Mouse (Mus musculus): ENCODE data around the gene Lrrc74b. TPM values are rescaled to one million over a fixed set of nuclear protein-coding genes. Genes with fewer than 3 reads are reported as not detected.

The Lrrc74b gene
- 0.62 and 1.1 TPM in 2 replicates for polyA plus RNA-seq (2014; fragmentation: Nextera tagmentation; extraction: Ambion mirVana)

DNA sequence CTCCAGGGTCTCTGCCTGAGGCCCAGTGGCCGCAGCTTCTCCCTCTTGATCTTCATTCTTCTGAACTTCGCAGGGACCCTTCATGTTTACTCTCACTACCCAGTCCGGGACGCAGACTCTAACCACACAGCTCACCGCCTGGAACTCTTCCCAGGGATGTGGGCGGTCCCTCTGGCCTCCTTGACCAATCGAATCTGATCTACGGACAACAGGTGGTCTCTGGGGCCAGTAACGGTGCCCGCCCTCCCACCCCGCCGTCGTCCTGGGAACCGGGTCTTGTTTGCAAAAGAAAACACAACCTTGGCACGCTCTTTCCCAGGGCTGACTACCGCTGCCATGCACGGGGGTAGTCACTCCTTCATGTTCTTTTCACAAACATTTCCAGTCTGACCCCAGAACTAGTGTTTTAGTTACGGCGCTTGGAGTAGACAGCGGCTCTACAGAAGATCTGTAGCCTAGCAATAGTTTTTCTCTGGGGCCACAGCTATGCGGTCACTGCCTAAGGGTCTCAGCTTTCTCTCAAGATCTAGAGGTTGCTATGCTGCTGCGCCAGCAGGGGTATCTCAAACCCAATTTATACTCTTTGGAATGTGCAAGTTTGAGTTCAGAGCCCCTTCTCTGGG is at the start of gene Lrrc74b:
Gene Lrrc74b (minus strand): TSS at position 120 of the 623 bp plus-strand sequence.
- peak within 1 kb of the TSS; percentile 29; the same call in 1 of the 2 replicates for H3K9ac ChIP-seq (ENCODE audit: low read length)
- H3K4me3 ChIP-seq (ENCODE audit: low read depth, low read length), result 0 out of 2 replicates have a peak within 1 kb of the TSS, but pooled peaks have one; percentile 10
- peak within 1 kb of the TSS; percentile 47 for H3K4me2 ChIP-seq (ENCODE audit: low read length)
- WGBS, result under 1% methylated on average over 22 of the region's 22 CpGs
- peak within 1 kb of the TSS; percentile 21; the same call in 1 of the 2 replicates for H3K27ac ChIP-seq (ENCODE audit: low read depth, low read length)
- peaks cover 12% of the 10 kb centered on the region; the same call in 1 of the 2 replicates for H3K4me1 ChIP-seq (ENCODE audit: control insufficient read depth, insufficient read depth, low read length)
- H3K27me3 ChIP-seq (replicated peaks; ENCODE audit: control insufficient read depth, insufficient read depth, low read length), result peaks cover 10% of the 10 kb centered on the region; the same call in 1 of the 2 replicates
- DNase-seq (ENCODE audit: low spot score) (peak; percentile 79), ATAC-seq (peak; percentile 78)
- no peaks in the 10 kb centered on the region for H3K36me3 ChIP-seq (ENCODE audit: control insufficient read depth, insufficient read depth, low read length)
- no peaks in the 10 kb centered on the region for H3K9me3 ChIP-seq (replicated peaks; ENCODE audit: control insufficient read depth, low read length)

DNA sequence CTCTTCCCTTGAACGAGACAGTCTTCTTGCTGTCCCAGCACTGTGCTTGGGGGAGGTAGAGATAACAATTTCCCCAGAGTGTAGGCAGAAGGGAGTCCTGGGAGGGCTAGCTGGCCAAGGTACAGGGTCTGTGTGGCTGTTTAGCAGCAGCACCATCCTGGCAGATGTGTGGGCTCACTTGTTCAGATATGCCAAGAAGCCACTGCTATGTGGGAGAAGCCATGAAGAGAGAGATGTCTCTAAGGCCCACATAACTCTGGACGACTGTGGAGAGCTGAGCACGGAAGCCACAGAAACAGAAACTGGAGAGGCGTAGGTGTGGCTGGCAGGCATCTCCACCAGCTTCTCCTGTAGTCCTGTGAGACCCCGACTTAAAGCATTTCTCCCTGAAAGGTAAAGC is 44.6 kb upstream of the Lrrc74b start:
- no peaks in the 10 kb centered on the region for H3K36me3 ChIP-seq (ENCODE audit: control insufficient read depth, insufficient read depth, low read length)
- H3K4me1 ChIP-seq (ENCODE audit: control insufficient read depth, insufficient read depth, low read length), result no peaks in the 10 kb centered on the region
- H3K27me3 ChIP-seq (replicated peaks; ENCODE audit: control insufficient read depth, insufficient read depth, low read length), result no peaks in the 10 kb centered on the region
- ATAC-seq, result no peak
- 81% methylated on average over 5 of the region's 5 CpGs for WGBS
- DNase-seq (ENCODE audit: low spot score), result no peak
- H3K9me3 ChIP-seq (replicated peaks; ENCODE audit: control insufficient read depth, low read length), result no peaks in the 10 kb centered on the region
- no peak overlapping the region for H3K27ac ChIP-seq (ENCODE audit: low read depth, low read length)
- no peak overlapping the region for H3K9ac ChIP-seq (ENCODE audit: low read length)
- H3K4me3 ChIP-seq (ENCODE audit: low read depth, low read length), result no peak overlapping the region
- H3K4me2 ChIP-seq (ENCODE audit: low read length), result no peak overlapping the region

DNA sequence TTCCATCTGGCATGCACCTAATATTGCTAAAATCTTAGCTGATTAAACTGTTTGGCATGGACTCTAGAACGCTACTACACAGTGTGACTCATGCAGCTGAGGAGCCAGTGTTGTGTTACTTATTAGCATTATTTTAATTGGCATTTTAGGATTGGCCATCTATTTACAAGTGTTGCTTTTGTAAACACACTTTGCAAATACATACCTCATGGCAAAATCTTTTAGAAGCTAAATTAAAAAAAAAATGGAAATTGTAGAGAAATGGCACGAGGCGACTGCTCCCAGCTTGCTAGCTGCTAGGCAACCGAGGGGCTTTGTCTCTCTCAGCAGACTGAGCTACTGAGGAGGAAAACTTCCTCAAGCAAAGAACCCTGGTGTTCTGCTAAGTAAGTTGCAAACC is 43.9 kb upstream of the Lrrc74b start:
- no peak overlapping the region for H3K27ac ChIP-seq (ENCODE audit: low read depth, low read length)
- WGBS, result 48% methylated on average over 4 of the region's 4 CpGs
- ATAC-seq, result no peak
- H3K4me1 ChIP-seq (ENCODE audit: control insufficient read depth, insufficient read depth, low read length), result no peaks in the 10 kb centered on the region
- no peak overlapping the region for H3K9ac ChIP-seq (ENCODE audit: low read length)
- H3K9me3 ChIP-seq (replicated peaks; ENCODE audit: control insufficient read depth, low read length), result no peaks in the 10 kb centered on the region
- H3K36me3 ChIP-seq (ENCODE audit: control insufficient read depth, insufficient read depth, low read length), result no peaks in the 10 kb centered on the region
- no peak overlapping the region for H3K4me3 ChIP-seq (ENCODE audit: low read depth, low read length)
- H3K27me3 ChIP-seq (replicated peaks; ENCODE audit: control insufficient read depth, insufficient read depth, low read length), result no peaks in the 10 kb centered on the region
- peak; percentile 35 for DNase-seq (ENCODE audit: low spot score)
- H3K4me2 ChIP-seq (ENCODE audit: low read length), result no peak overlapping the region

DNA sequence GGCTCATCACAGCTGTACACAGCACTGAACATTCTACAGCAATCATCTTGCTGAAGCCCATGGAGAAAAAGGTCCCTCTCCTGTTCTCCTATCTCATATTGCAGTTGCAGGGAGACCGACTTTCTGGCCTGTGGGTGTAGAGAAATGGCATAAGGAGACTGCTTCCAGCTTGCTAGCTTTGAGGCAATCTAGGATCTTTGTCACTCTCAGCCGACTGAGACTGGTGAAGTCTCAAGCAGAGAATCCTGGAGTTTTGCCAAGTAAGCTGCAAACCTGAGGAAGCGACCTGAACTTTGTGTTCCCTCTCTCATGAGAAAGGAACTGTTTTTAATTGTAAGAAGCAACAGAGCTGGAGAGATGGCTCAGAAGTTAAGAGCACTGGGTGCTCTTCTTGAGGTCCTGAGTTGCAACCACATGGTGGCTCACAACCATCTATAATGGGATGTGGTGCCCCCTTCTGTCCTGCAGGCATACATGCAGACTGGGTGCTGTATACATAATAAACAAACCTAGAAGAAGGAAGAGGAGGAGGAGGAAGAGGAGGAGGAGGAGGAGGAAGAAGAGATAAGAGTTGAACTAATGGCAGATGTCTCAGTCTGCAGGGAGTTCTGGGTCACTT is 40.0 kb upstream of the Lrrc74b start:
- no peaks in the 10 kb centered on the region for H3K9me3 ChIP-seq (replicated peaks; ENCODE audit: control insufficient read depth, low read length)
- ATAC-seq (no peak), DNase-seq (ENCODE audit: low spot score) (no peak)
- no peak overlapping the region for H3K9ac ChIP-seq (ENCODE audit: low read length)
- no peak overlapping the region for H3K4me2 ChIP-seq (ENCODE audit: low read length)
- H3K27me3 ChIP-seq (replicated peaks; ENCODE audit: control insufficient read depth, insufficient read depth, low read length), result no peaks in the 10 kb centered on the region
- 66% methylated on average over 3 of the region's 3 CpGs for WGBS
- no peak overlapping the region for H3K27ac ChIP-seq (ENCODE audit: low read depth, low read length)
- no peaks in the 10 kb centered on the region for H3K4me1 ChIP-seq (ENCODE audit: control insufficient read depth, insufficient read depth, low read length)
- H3K4me3 ChIP-seq (ENCODE audit: low read depth, low read length), result no peak overlapping the region
- H3K36me3 ChIP-seq (ENCODE audit: control insufficient read depth, insufficient read depth, low read length), result no peaks in the 10 kb centered on the region

DNA sequence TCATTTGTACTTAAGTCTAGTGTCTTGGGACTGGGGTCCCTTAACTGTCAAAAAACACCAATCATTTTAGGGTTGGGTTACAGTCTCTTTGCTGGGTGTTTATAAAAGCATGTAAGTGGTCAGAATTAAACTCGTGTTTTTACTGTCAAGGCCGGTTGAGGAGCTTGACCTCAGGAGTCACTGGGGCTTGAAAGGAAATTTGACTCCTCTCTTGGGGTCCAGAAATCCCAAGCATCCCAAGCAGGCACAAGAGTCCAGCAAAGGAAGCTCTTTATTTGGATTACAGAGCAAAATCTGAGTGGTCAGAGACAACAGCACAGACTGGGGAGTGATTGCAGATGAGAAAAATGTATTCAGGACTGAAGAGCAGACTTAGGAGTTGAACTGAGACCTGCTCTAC is 29.7 kb upstream of the Lrrc74b start:
- H3K4me3 ChIP-seq (ENCODE audit: low read depth, low read length), result no peak overlapping the region
- H3K4me1 ChIP-seq (ENCODE audit: control insufficient read depth, insufficient read depth, low read length), result no peaks in the 10 kb centered on the region
- no peak overlapping the region for H3K9ac ChIP-seq (ENCODE audit: low read length)
- no peak overlapping the region for H3K4me2 ChIP-seq (ENCODE audit: low read length)
- H3K27ac ChIP-seq (ENCODE audit: low read depth, low read length), result no peak overlapping the region
- 78% methylated on average over 2 of the region's 2 CpGs for WGBS
- DNase-seq (ENCODE audit: low spot score), result no peak
- H3K36me3 ChIP-seq (ENCODE audit: control insufficient read depth, insufficient read depth, low read length), result no peaks in the 10 kb centered on the region
- no peaks in the 10 kb centered on the region for H3K27me3 ChIP-seq (replicated peaks; ENCODE audit: control insufficient read depth, insufficient read depth, low read length)
- H3K9me3 ChIP-seq (replicated peaks; ENCODE audit: control insufficient read depth, low read length), result no peaks in the 10 kb centered on the region
- ATAC-seq, result no peak

DNA sequence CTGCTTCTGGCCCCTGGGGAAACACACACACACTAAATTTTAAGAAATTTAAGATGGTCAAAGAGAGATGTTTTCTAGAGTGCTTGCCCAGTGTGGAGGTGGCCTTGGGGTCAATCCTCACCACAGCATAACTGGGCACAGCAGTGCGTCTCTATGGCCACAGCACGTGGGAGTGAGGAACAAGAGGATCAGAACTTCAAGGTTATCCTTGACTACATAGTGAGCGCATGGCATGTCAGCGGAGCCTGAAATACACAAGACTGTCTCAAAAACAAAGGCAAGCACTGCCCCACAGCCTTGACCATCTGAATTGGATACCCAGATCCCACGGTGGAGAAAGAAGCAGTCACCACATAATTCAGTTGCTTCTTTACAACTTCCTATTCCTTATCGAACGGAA is 23.5 kb upstream of the Lrrc74b start:
- WGBS, result 82% methylated on average over 7 of the region's 7 CpGs
- no peaks in the 10 kb centered on the region for H3K9me3 ChIP-seq (replicated peaks; ENCODE audit: control insufficient read depth, low read length)
- DNase-seq (ENCODE audit: low spot score) (no peak), ATAC-seq (no peak)
- no peaks in the 10 kb centered on the region for H3K27me3 ChIP-seq (replicated peaks; ENCODE audit: control insufficient read depth, insufficient read depth, low read length)
- H3K36me3 ChIP-seq (ENCODE audit: control insufficient read depth, insufficient read depth, low read length), result no peaks in the 10 kb centered on the region
- no peak overlapping the region for H3K4me2 ChIP-seq (ENCODE audit: low read length)
- no peak overlapping the region for H3K27ac ChIP-seq (ENCODE audit: low read depth, low read length)
- H3K9ac ChIP-seq (ENCODE audit: low read length), result no peak overlapping the region
- H3K4me1 ChIP-seq (ENCODE audit: control insufficient read depth, insufficient read depth, low read length), result no peaks in the 10 kb centered on the region
- no peak overlapping the region for H3K4me3 ChIP-seq (ENCODE audit: low read depth, low read length)

DNA sequence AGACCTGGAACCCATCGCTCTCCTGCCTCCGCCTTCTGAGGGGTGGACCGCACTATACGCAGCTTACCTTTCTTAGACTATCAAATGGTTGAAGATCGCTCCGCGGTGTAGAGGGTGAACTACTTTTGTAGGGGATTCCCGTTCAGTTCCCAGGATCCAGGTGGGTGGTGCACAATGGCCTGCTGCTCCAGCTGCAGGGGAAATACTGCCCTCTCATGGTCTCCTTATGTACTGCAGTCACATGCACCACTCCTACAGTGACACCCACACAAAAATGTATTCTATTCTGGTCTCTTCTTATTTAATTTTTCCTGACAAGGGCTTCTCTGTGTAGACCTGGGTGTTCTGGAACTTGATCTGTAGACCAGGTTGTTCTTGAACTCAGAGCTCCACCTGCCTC is 22.0 kb upstream of the Lrrc74b start, which contains the start of gene Slc7a4:
Gene Slc7a4 (minus strand): TSS at position 151 of the 400 bp plus-strand sequence.
- peak; percentile 33 for DNase-seq (ENCODE audit: low spot score)
- no peaks in the 10 kb centered on the region for H3K27me3 ChIP-seq (replicated peaks; ENCODE audit: control insufficient read depth, insufficient read depth, low read length)
- no peak within 1 kb of the TSS for H3K4me3 ChIP-seq (ENCODE audit: low read depth, low read length)
- H3K36me3 ChIP-seq (ENCODE audit: control insufficient read depth, insufficient read depth, low read length), result no peaks in the 10 kb centered on the region
- WGBS, result 14% methylated on average over 8 of the region's 8 CpGs
- no peaks in the 10 kb centered on the region for H3K9me3 ChIP-seq (replicated peaks; ENCODE audit: control insufficient read depth, low read length)
- no peak for ATAC-seq
- no peaks in the 10 kb centered on the region for H3K4me1 ChIP-seq (ENCODE audit: control insufficient read depth, insufficient read depth, low read length)
- H3K27ac ChIP-seq (ENCODE audit: low read depth, low read length), result no peak within 1 kb of the TSS
- no peak within 1 kb of the TSS for H3K4me2 ChIP-seq (ENCODE audit: low read length)
- H3K9ac ChIP-seq (ENCODE audit: low read length), result no peak within 1 kb of the TSS

DNA sequence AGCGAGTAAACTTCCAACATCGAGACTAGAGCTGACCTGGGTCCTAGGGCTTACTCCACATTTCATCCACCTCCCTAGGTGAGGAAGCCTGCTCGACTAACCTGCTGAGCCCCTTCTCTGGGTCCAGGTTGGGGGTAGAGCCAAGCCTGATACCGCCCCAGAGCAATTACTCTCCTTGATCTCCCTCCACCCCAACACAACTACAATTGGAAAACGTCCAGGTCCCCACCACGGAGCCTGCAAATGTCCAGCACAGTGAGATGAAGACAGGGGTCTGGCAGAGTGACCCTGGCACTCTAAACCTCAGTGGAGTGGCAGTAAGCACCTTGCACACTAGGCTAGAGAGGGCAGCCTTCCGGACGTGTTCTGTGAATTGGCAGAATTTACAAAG is 15.8 kb upstream of the Lrrc74b start:
- H3K27me3 ChIP-seq (replicated peaks; ENCODE audit: control insufficient read depth, insufficient read depth, low read length), result peaks cover 9% of the 10 kb centered on the region; the same call in 1 of the 2 replicates
- DNase-seq (ENCODE audit: low spot score) (no peak), ATAC-seq (peak; percentile 19; the same call in 1 of the 2 replicates)
- no peaks in the 10 kb centered on the region for H3K9me3 ChIP-seq (replicated peaks; ENCODE audit: control insufficient read depth, low read length)
- H3K9ac ChIP-seq (ENCODE audit: low read length), result peak overlapping the region; percentile 70
- no peaks in the 10 kb centered on the region for H3K36me3 ChIP-seq (ENCODE audit: control insufficient read depth, insufficient read depth, low read length)
- H3K27ac ChIP-seq (ENCODE audit: low read depth, low read length), result no peak overlapping the region
- WGBS, result 11% methylated on average over 8 of the region's 8 CpGs
- peak overlapping the region; percentile 76 for H3K4me2 ChIP-seq (ENCODE audit: low read length)
- peak overlapping the region; percentile 52 for H3K4me3 ChIP-seq (ENCODE audit: low read depth, low read length)
- peaks cover 7% of the 10 kb centered on the region; the same call in 1 of the 2 replicates for H3K4me1 ChIP-seq (ENCODE audit: control insufficient read depth, insufficient read depth, low read length)

Data from forebrain, embryonic 14.5 days (tissue).